ENCODE assay signal across 8 mouse cellular contexts in genomic region chr19:3851979-3852681, GRCm38 (mm10). TPM values are rescaled to one million over a fixed set of nuclear protein-coding genes. Genes with fewer than 3 reads are reported as not detected.
A peak's percentile ranks its signal among the peaks of the same experiment; 100 is the strongest.
DNase-seq lines count a peak whose midpoint lies in the region; ATAC-seq lines count a peak whose summit lies in the region.

No protein-coding gene starts in this region.

- no peaks in the 10 kb centered on the region for H3K27me3 ChIP-seq in kidney, embryonic 15.5 days
- H3K27me3 ChIP-seq in liver, embryonic 12.5 days (replicated peaks): no peaks in the 10 kb centered on the region

- H3K9ac ChIP-seq in kidney, embryonic 15.5 days: peak overlapping the region; percentile 91
- peak overlapping the region; percentile 85 for H3K9ac ChIP-seq in liver, embryonic 12.5 days

- peak; percentile 49 for ATAC-seq in kidney, embryonic 15.5 days (replicated peaks; ENCODE audit: low FRiP score)
- peak; percentile 3; the same call in 1 of the 2 replicates for ATAC-seq in liver, embryonic 12.5 days

- peak overlapping the region; percentile 99 for H3K27ac ChIP-seq in kidney, embryonic 15.5 days
- H3K27ac ChIP-seq in liver, embryonic 12.5 days: peak overlapping the region; percentile 95

- H3K4me1 ChIP-seq in kidney, embryonic 15.5 days: peaks cover 49% of the 10 kb centered on the region
- peaks cover 56% of the 10 kb centered on the region for H3K4me1 ChIP-seq in liver, embryonic 12.5 days

- H3K36me3 ChIP-seq in kidney, embryonic 15.5 days: no peaks in the 10 kb centered on the region
- no peaks in the 10 kb centered on the region for H3K36me3 ChIP-seq in liver, embryonic 12.5 days

- peak overlapping the region; percentile 87 for H3K4me2 ChIP-seq in kidney, embryonic 15.5 days
- peak overlapping the region; percentile 93 for H3K4me2 ChIP-seq in liver, embryonic 12.5 days

- peak; percentile 65 for DNase-seq in 3134 (ENCODE audit: extremely low read depth, insufficient read length, low spot score)
- peak; percentile 18 for DNase-seq in T-cell, adult 2 months (ENCODE audit: low spot score)
- peak; percentile 22 for DNase-seq in embryo, embryonic 11.5 days (ENCODE audit: low read depth, low spot score)
- DNase-seq in heart, adult 9 months (ENCODE audit: low spot score in 2 of 2): peak; percentile 34 to 35
- peak; percentile 54 for DNase-seq in naive thymus-derived CD4-positive, alpha-beta T cell, adult 2 months (ENCODE audit: low read depth)
- peak; percentile 78 for DNase-seq in testis, postnatal 10 days (ENCODE audit: low spot score)

- peak overlapping the region; percentile 88 for H3K4me3 ChIP-seq in kidney, embryonic 15.5 days (replicated peaks)
- peak overlapping the region; percentile 73 for H3K4me3 ChIP-seq in liver, embryonic 12.5 days

- under 1% methylated on average over 65 of the region's 74 CpGs for WGBS in kidney, embryonic 15.5 days
- under 1% methylated on average over 64 of the region's 74 CpGs for WGBS in liver, embryonic 12.5 days (ENCODE audit: insufficient replicate concordance)

- no peaks in the 10 kb centered on the region for H3K9me3 ChIP-seq in kidney, embryonic 15.5 days (replicated peaks)
- H3K9me3 ChIP-seq in liver, embryonic 12.5 days (replicated peaks): no peaks in the 10 kb centered on the region

RNA-seq across cellular contexts. Expression of gene Chka, which starts 0.6 kb away (rescaled TPM):
- 58.8 and 63.1 TPM in 2 replicates for polyA plus RNA-seq in kidney, embryonic 15.5 days (2015; fragmentation: Nextera tagmentation; extraction: Ambion mirVana)
- polyA plus RNA-seq in liver, embryonic 12.5 days (2016; fragmentation: Nextera tagmentation; extraction: Ambion mirVana): 25.5 and 26.7 TPM in 2 replicates

RNA-seq across cellular contexts. Expression of gene Tcirg1, which starts 54.8 kb away (rescaled TPM):
- 43.9 and 54.6 TPM in 2 replicates for polyA plus RNA-seq in kidney, embryonic 15.5 days (2015; fragmentation: Nextera tagmentation; extraction: Ambion mirVana)
- polyA plus RNA-seq in liver, embryonic 12.5 days (2016; fragmentation: Nextera tagmentation; extraction: Ambion mirVana): 24.7 and 26.1 TPM in 2 replicates

Comparison
In these comparisons a context has a peak if more than half of its experiments do, and no peak if none do; other contexts are left out.
1. Peak in every context shown above with its lines: DNase-seq, ATAC-seq, H3K4me3 ChIP-seq and H3K27ac ChIP-seq.
2. DNase-seq: peak in every context shown above with its lines; median percentile 78 in testis, postnatal 10 days; 65 in 3134; 54 in naive thymus-derived CD4-positive, alpha-beta T cell, adult 2 months; 34 in heart, adult 9 months; 22 in embryo, embryonic 11.5 days; 18 in T-cell, adult 2 months.